Mouse (Mus musculus) midbrain, embryonic 16.5 days (tissue): ENCODE results near the gene Gm5460. TPM values are rescaled to one million over a fixed set of nuclear protein-coding genes. Genes with fewer than 3 reads are reported as not detected.
A peak's percentile ranks its signal among the peaks of the same experiment; 100 is the strongest.

Source experiments
- ATAC-seq: fragments of 200-750 bp; cut with Nextera tagmentation; 2 replicates; pipeline ENCODE4 v1.8.0; 2017; ENCODE audit warnings: moderate TSS enrichment
- H3K27ac ChIP-seq: fragments of 300-500 bp; sonication (generic); 2 replicates; pipeline ENCODE4 v1.5.1; 2014; ENCODE audit warnings: mild to moderate bottlenecking, low read length, mixed read lengths
- H3K27me3 ChIP-seq: fragments of 300-500 bp; sonication (generic); 2 replicates; pipeline ENCODE4 v1.6.1; 2014; ENCODE audit warnings: low read depth, low read length, mixed read lengths; ENCODE audit not compliant: control insufficient read depth, insufficient read depth
- H3K36me3 ChIP-seq: fragments of 300-500 bp; sonication (generic); 2 replicates; pipeline ENCODE4 v1.6.1; 2014; ENCODE audit warnings: mild to moderate bottlenecking, low read length, moderate library complexity, mixed read lengths; ENCODE audit not compliant: control insufficient read depth, insufficient read depth
- H3K4me1 ChIP-seq: fragments of 300-500 bp; sonication (generic); 2 replicates; pipeline ENCODE4 v1.6.1; 2014; ENCODE audit warnings: mild to moderate bottlenecking, low read length, mixed read lengths; ENCODE audit not compliant: control insufficient read depth, insufficient read depth
- H3K4me2 ChIP-seq: fragments of 300-500 bp; sonication (generic); 2 replicates; pipeline ENCODE4 v1.6.1; 2014; ENCODE audit warnings: mild to moderate bottlenecking, low read length, mixed read lengths
- H3K4me3 ChIP-seq: fragments of 300-500 bp; sonication (generic); 2 replicates; pipeline ENCODE4 v1.5.1; 2014; ENCODE audit warnings: low read depth, mild to moderate bottlenecking, low read length, moderate library complexity, mixed read lengths
- H3K9ac ChIP-seq: fragments of 300-500 bp; sonication (generic); 2 replicates; pipeline ENCODE4 v1.6.1; 2014; ENCODE audit warnings: low read depth, low read length, mixed read lengths
- H3K9me3 ChIP-seq: fragments of 300-500 bp; sonication (generic); replicated peaks from 2 replicates; pipeline ENCODE4 v1.6.1; 2014; ENCODE audit warnings: mild to moderate bottlenecking, low read length, mixed read lengths; ENCODE audit not compliant: control insufficient read depth, poor library complexity, severe bottlenecking
- WGBS: fragments of 180-500 bp; shearing (Covaris S2); extraction: QIAGEN DNeasy Blood & Tissue Kit; methylation state at CpG from one replicate; pipeline ENCODE4 v1.1.7; 2014; 5-methylcytosine and 5-hydroxymethylcytosine counted together
- polyA plus RNA-seq: library from polyadenylated mRNA; unstranded; fragments of >200 nt; fragmentation: Nextera tagmentation; extraction: Ambion mirVana; gene quantifications from 2 replicates; pipeline ENCODE4 v1.2.1, GENCODE M21; 2015

Gm5460 gene
- polyA plus RNA-seq, 1 experiment from 2014 or later: not detected

DNA sequence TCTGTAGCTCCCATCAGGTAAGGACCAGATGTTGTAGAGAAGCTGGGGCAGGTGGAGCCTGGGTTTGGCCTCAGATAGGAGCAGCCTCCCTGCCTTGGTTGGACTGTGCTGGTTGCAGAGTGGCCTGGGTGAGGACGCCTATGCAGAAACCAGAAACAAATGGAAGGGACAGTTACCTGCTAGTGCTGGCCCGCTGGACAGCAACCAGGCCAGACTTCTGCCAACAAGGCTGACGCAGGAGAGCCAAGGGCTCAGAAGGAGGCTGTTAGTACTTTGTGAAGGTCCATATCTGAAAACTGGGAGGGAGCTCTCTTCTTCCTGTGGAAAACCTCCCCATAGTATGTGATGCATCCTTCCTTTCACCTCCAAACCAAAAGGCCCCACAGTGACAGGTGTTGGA lies 26.8 kb downstream of the Gm5460 start:
- H3K9ac ChIP-seq: no peak overlapping the region
- H3K9me3 ChIP-seq: no peaks in the 10 kb centered on the region
- H3K4me1 ChIP-seq: no peaks in the 10 kb centered on the region
- H3K36me3 ChIP-seq: no peaks in the 10 kb centered on the region
- H3K27ac ChIP-seq: no peak overlapping the region
- WGBS: 74% methylated on average over 3 of the region's 3 CpGs
- H3K27me3 ChIP-seq: no peaks in the 10 kb centered on the region
- no peak overlapping the region for H3K4me2 ChIP-seq
- no peak for ATAC-seq
- H3K4me3 ChIP-seq: no peak overlapping the region

- Histone ChIP-seq H3K27ac (no peak overlapping the region), H3K4me2 (no peak overlapping the region), H3K27me3 (no peaks in the 10 kb centered on the region), H3K4me3 (no peak overlapping the region), H3K9ac (no peak overlapping the region), H3K4me1 (no peaks in the 10 kb centered on the region), H3K9me3 (no peaks in the 10 kb centered on the region), H3K36me3 (no peaks in the 10 kb centered on the region)
- no peak for ATAC-seq
- 85% methylated on average over 5 of the region's 5 CpGs for WGBS
These were observed 33.7 kb downstream of the Gm5460 start for GRCm38 (mm10) chr14:34050101-34050779.

GRCm38 (mm10) chr14:34052516-34052915 lies 36.0 kb downstream of the Gm5460 start, which contains the start of gene Antxrl:
Antxrl (plus strand) TSS chr14:34052707.
- no peaks in the 10 kb centered on the region for H3K27me3 ChIP-seq
- H3K9me3 ChIP-seq: no peaks in the 10 kb centered on the region
- H3K4me3 ChIP-seq: no peak within 1 kb of the TSS
- no peaks in the 10 kb centered on the region for H3K36me3 ChIP-seq
- H3K4me2 ChIP-seq: no peak within 1 kb of the TSS
- H3K9ac ChIP-seq: no peak within 1 kb of the TSS
- WGBS: 90% methylated on average over 6 of the region's 6 CpGs
- H3K4me1 ChIP-seq: no peaks in the 10 kb centered on the region
- no peak for ATAC-seq
- no peak within 1 kb of the TSS for H3K27ac ChIP-seq

DNA sequence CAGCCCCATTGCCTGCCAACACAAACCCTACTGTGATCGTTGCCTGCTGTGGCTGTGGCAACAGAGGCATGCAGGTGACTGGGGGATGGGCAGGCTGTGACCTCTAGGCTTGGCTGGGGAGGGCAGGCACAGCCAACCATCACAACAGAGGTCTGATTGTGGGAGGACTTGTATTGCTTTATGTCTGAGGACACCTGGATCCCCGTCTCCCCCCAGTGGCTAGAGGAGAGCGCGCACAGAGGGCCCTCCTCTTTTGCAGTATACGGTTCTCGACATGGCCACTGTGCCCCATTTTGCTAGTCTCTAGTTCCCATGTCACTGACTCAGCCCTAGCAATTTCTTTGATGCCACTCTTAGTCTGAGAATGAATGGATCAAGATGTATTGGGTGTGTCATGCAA lies 55.1 kb downstream of the Gm5460 start:
- no peaks in the 10 kb centered on the region for H3K36me3 ChIP-seq
- no peak overlapping the region for H3K4me2 ChIP-seq
- no peak overlapping the region for H3K9ac ChIP-seq
- H3K4me3 ChIP-seq: no peak overlapping the region
- H3K9me3 ChIP-seq: no peaks in the 10 kb centered on the region
- 64% methylated on average over 6 of the region's 6 CpGs for WGBS
- H3K27me3 ChIP-seq: no peaks in the 10 kb centered on the region
- H3K27ac ChIP-seq: no peak overlapping the region
- no peaks in the 10 kb centered on the region for H3K4me1 ChIP-seq
- no peak for ATAC-seq

- H3K27ac ChIP-seq: no peak overlapping the region
- no peaks in the 10 kb centered on the region for H3K27me3 ChIP-seq
- no peak for ATAC-seq
- 43% methylated on average over 4 of the region's 4 CpGs for WGBS
- H3K9ac ChIP-seq: no peak overlapping the region
- no peaks in the 10 kb centered on the region for H3K9me3 ChIP-seq
- no peak overlapping the region for H3K4me3 ChIP-seq
- H3K36me3 ChIP-seq: no peaks in the 10 kb centered on the region
- H3K4me2 ChIP-seq: no peak overlapping the region
- H3K4me1 ChIP-seq: no peaks in the 10 kb centered on the region
These were observed 58.8 kb downstream of the Gm5460 start for GRCm38 (mm10) chr14:34075346-34075745.

DNA sequence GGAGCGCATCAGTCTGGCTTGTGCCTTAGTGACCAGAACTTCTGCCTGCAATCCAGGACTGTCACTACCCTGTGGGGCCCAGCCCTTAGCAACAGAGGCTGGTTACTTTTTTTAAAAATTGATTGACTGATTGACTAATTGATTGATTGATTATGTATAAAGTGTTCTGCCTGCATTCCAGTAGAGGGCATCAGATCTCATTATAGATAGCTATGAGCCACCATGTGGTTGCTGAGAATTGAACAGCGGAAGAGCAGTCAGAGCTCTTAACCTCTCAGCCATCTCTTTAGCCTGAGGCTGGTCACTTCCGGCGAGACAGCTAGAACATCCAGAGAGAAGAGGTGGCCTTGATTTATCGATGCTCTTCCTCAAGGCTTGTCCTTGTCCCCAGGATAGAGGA lies 60.7 kb downstream of the Gm5460 start:
- Histone ChIP-seq H3K4me1 (no peaks in the 10 kb centered on the region), H3K27me3 (no peaks in the 10 kb centered on the region), H3K27ac (no peak overlapping the region), H3K4me2 (no peak overlapping the region), H3K9me3 (no peaks in the 10 kb centered on the region), H3K9ac (no peak overlapping the region), H3K4me3 (no peak overlapping the region), H3K36me3 (no peaks in the 10 kb centered on the region)
- ATAC-seq: no peak
- WGBS: 75% methylated on average over 5 of the region's 5 CpGs

DNA sequence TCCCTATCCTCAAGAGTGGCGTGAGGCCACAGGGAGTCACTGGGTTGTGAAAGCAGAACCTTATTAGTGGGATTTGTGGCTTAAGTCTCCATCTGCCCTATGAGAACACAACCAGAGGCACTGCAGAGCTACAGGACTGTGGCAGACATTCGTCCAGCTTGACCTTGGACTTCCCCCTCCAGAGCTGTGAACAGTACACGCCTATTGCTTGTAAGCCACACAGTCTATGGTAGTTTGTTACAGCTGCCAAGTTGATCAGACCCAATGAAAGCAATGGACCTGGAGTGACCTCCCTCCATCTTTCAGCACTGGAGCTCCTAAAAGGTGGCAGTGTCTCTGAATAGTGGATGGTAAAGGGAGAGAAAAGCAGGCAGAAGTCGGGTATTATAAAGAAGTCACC lies 61.7 kb downstream of the Gm5460 start:
- WGBS: 75% methylated on average over 4 of the region's 4 CpGs
- ATAC-seq: no peak
- H3K4me1 ChIP-seq: no peaks in the 10 kb centered on the region
- no peak overlapping the region for H3K27ac ChIP-seq
- no peaks in the 10 kb centered on the region for H3K27me3 ChIP-seq
- H3K4me2 ChIP-seq: no peak overlapping the region
- H3K9me3 ChIP-seq: no peaks in the 10 kb centered on the region
- H3K9ac ChIP-seq: no peak overlapping the region
- H3K4me3 ChIP-seq: no peak overlapping the region
- no peaks in the 10 kb centered on the region for H3K36me3 ChIP-seq

DNA sequence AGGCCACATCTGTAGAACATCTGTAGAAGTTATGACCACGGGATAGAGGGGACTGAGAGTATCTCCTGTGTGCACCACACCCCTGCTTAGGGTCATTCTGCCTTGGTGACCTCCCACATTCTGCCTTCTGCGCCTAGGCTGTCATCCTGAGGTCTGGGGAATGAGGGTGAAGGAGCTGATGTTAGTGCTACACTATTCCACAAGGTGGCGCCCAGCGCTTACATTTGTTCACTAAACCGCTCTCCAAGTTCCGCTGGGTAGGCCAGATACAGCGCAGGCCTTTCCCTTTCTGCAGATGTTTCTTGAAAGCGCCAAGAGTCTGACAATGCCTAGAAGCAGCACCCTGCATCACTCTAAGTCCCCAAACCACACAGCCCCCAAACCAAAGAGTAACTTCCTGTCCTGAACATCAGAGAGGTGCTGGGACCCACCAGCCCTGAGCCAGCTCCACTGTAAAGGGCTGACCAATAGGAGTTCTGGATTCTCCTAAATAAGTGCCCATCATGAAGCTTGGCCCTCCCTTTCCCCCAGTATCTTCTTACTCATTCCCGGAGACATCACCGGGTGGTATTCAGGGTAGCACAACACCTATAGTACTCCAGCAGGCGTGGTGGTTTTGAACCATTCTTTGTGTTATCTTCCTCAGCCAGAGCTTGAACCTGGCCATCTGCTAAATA lies 63.9 kb downstream of the Gm5460 start:
- ATAC-seq: peak; percentile 85
- Histone ChIP-seq H3K27me3 (no peaks in the 10 kb centered on the region), H3K9ac (no peak overlapping the region), H3K27ac (no peak overlapping the region), H3K4me2 (no peak overlapping the region), H3K4me1 (no peaks in the 10 kb centered on the region), H3K4me3 (no peak overlapping the region), H3K36me3 (no peaks in the 10 kb centered on the region), H3K9me3 (no peaks in the 10 kb centered on the region)
- WGBS: 12% methylated on average over 11 of the region's 11 CpGs

- no peak within 1 kb of the TSS for H3K4me3 ChIP-seq
- no peak within 1 kb of the TSS for H3K4me2 ChIP-seq
- no peaks in the 10 kb centered on the region for H3K36me3 ChIP-seq
- ATAC-seq: no peak
- H3K9me3 ChIP-seq: no peaks in the 10 kb centered on the region
- H3K4me1 ChIP-seq: no peaks in the 10 kb centered on the region
- WGBS: 74% methylated on average over 4 of the region's 4 CpGs
- H3K9ac ChIP-seq: no peak within 1 kb of the TSS
- H3K27me3 ChIP-seq: no peaks in the 10 kb centered on the region
- no peak within 1 kb of the TSS for H3K27ac ChIP-seq
These were observed 69.2 kb downstream of the Gm5460 start, which contains the start of gene Anxa8 for GRCm38 (mm10) chr14:34085731-34086130. Anxa8 (plus strand) TSS chr14:34085981.
